Mouse (Mus musculus): ENCODE results near the gene Rab40c.

Gene Rab40c

GRCm38 (mm10) chr17:25903061-25903460 is 16.5 kb downstream of the Rab40c start:
- intact Hi-C loops (cut with DNase I), result no loop called here

- intact Hi-C loops (cut with DNase I), result no loop called here
These were observed 19.3 kb downstream of the Rab40c start for GRCm38 (mm10) chr17:25900193-25900592.

- intact Hi-C loops (cut with DNase I), result loop anchor here (10.0 kb wide), 1 partner anchor 199 kb away; the partner anchor contains the start of genes Decr2 and Nme4
These were observed 23.6 kb downstream of the Rab40c start for GRCm38 (mm10) chr17:25895891-25896290.

- intact Hi-C loops (cut with DNase I), result loop anchor here (10.0 kb wide), 1 partner anchor 199 kb away; the partner anchor contains the start of genes Decr2 and Nme4
These were observed 24.1 kb downstream of the Rab40c start for GRCm38 (mm10) chr17:25895415-25895814.

- intact Hi-C loops (cut with DNase I), result loop anchor here (5.0 to 10.0 kb wide), 3 partner anchors 33 to 201 kb away; partner anchors contain the start of genes Decr2 and Nme4
These were observed 25.4 kb downstream of the Rab40c start for GRCm38 (mm10) chr17:25893975-25894617.

GRCm38 (mm10) chr17:25888837-25889236 is 30.7 kb downstream of the Rab40c start:
- intact Hi-C loops (cut with DNase I), result no loop called here

GRCm38 (mm10) chr17:25887467-25887866 is 32.1 kb downstream of the Rab40c start:
- intact Hi-C loops (cut with DNase I), result no loop called here

- intact Hi-C loops (cut with DNase I), result no loop called here
These were observed 32.7 kb downstream of the Rab40c start for GRCm38 (mm10) chr17:25886806-25887205.

- intact Hi-C loops (cut with DNase I), result no loop called here
These were observed 33.9 kb downstream of the Rab40c start for GRCm38 (mm10) chr17:25885636-25886035.

GRCm38 (mm10) chr17:25883824-25884223 is 35.7 kb downstream of the Rab40c start:
- intact Hi-C loops (cut with DNase I), result loop anchor here (5.0 kb wide), 1 partner anchor 103 kb away; the partner anchor contains the start of gene Capn15

- intact Hi-C loops (cut with DNase I), result loop anchor here (5.0 kb wide), 1 partner anchor 104 kb away; the partner anchor contains the start of gene Capn15
These were observed 36.3 kb downstream of the Rab40c start for GRCm38 (mm10) chr17:25883268-25883667.

- intact Hi-C loops (cut with DNase I), result loop anchor here (5.0 kb wide), 1 partner anchor 105 kb away; the partner anchor contains the start of gene Capn15
These were observed 37.2 kb downstream of the Rab40c start for GRCm38 (mm10) chr17:25882306-25882705.

GRCm38 (mm10) chr17:25881691-25882090 is 37.8 kb downstream of the Rab40c start:
- intact Hi-C loops (cut with DNase I), result loop anchor here (5.0 kb wide), 1 partner anchor 106 kb away; the partner anchor contains the start of gene Capn15

- intact Hi-C loops (cut with DNase I), result loop anchor here (5.0 kb wide), 1 partner anchor 106 kb away; the partner anchor contains the start of gene Capn15
These were observed 38.5 kb downstream of the Rab40c start for GRCm38 (mm10) chr17:25880913-25881641.

- intact Hi-C loops (cut with DNase I), result loop anchor here (5.0 kb wide), 1 partner anchor 107 kb away; the partner anchor contains the start of gene Capn15
These were observed 39.2 kb downstream of the Rab40c start, which contains the start of gene Wfikkn1 for GRCm38 (mm10) chr17:25880196-25880910. Gene Wfikkn1, minus strand, starts transcription at chr17:25880858.

GRCm38 (mm10) chr17:25879750-25880149 is 39.8 kb downstream of the Rab40c start:
- intact Hi-C loops (cut with DNase I), result loop anchor here (5.0 kb wide), 1 partner anchor 108 kb away; the partner anchor contains the start of gene Capn15

GRCm38 (mm10) chr17:25879261-25879660 is 40.3 kb downstream of the Rab40c start:
- intact Hi-C loops (cut with DNase I), result no loop called here

- intact Hi-C loops (cut with DNase I), result no loop called here
These were observed 40.8 kb downstream of the Rab40c start for GRCm38 (mm10) chr17:25878611-25879180.

- intact Hi-C loops (cut with DNase I), result no loop called here
These were observed 41.6 kb downstream of the Rab40c start for GRCm38 (mm10) chr17:25877741-25878610.

GRCm38 (mm10) chr17:25877025-25877424 is 42.5 kb downstream of the Rab40c start:
- intact Hi-C loops (cut with DNase I), result no loop called here
